Mouse (Mus musculus): Measurements from ENCODE around the gene Olfr982. TPM values are rescaled to one million over a fixed set of nuclear protein-coding genes. Genes with fewer than 3 reads are reported as not detected.

Gene Olfr982
- polyA plus RNA-seq (2017; shearing (Covaris generic)) = 0.05 TPM

DNA sequence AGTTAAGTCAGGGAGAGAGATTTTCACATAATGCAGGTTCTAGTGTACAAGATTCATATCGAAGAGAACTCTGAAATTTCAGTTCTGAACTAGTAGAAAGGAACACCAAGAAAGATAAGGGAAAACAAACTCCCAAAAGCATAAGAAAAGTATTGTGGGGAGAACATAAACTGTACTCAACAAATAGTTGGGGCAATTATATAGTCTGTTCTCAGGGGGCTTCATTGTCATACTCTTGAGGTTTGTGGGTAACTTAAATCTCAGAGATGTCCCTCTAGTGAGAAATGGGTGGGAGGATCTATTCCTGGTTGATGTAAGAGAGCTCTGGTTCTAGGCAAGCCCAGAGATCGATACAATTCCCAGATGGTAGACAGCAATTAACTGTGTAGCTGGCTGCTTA lies at the start of gene Olfr982:
Olfr982 (plus strand) TSS at position 301 of the 400 bp plus-strand sequence.

DNA sequence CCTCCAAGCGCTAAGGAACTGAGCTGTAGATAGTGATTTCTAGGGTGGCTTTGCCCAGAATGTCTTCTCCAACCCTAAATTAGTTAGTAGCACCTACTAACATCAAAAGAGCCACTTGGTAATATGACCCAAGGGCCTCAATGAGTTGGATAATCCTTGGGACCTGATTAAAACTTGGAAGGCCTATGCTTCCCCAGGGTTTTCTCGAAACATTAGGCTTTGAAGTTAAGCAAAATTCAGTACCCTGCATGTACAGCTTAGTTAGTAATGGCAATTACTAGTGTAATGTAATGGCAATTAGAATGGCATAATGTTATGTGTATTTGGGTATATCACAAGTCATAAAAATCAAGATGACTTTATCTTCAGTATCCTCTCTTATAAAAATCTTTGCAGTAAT lies 19.9 kb downstream of the Olfr982 start, which contains the start of gene Olfr983:
Olfr983 (minus strand) TSS at position 101 of the 400 bp plus-strand sequence.

DNA sequence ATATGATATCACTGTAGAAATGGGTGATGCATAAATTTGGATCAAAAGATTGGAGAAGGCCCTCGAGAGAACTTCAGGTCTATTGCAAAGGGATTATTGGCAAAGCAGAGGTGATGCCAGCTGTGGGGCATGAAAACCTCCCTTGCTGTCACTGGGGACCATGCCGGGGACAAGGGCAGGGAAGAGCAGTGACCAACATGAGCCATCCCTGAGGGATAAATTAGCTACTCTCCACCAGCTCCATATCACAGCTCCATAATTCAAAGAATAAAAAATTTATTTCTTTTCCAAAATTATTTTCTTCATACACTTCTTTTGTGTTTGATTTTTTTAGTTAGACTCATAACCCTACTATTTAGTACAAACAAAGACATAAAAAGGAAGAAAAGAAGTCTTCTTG lies 40.5 kb downstream of the Olfr982 start, which contains the start of gene Olfr984:
Olfr984 (minus strand) TSS at position 101 of the 400 bp plus-strand sequence.

Other genes with a start within 250 kb of the Olfr982 start
- not detected for gene Olfr971, start 237.0 kb upstream of the Olfr982 start, polyA plus RNA-seq (2017; shearing (Covaris generic))
- gene Olfr972, start 207.4 kb upstream of the Olfr982 start, polyA plus RNA-seq (2017; shearing (Covaris generic)) = not detected
- gene Olfr229, start 166.5 kb upstream of the Olfr982 start, polyA plus RNA-seq (2017; shearing (Covaris generic)) = not detected
- 0.09 TPM for gene Olfr974, start 136.3 kb upstream of the Olfr982 start, polyA plus RNA-seq (2017; shearing (Covaris generic))
- not detected for gene Olfr975, start 121.8 kb upstream of the Olfr982 start, polyA plus RNA-seq (2017; shearing (Covaris generic))
- gene Olfr976, start 112.7 kb upstream of the Olfr982 start, polyA plus RNA-seq (2017; shearing (Covaris generic)) = not detected
- not detected for gene Olfr978, start 81.7 kb upstream of the Olfr982 start, polyA plus RNA-seq (2017; shearing (Covaris generic))
- gene Olfr979, start 70.4 kb upstream of the Olfr982 start, polyA plus RNA-seq (2017; shearing (Covaris generic)) = not detected
- gene Olfr980, start 64.2 kb upstream of the Olfr982 start, polyA plus RNA-seq (2017; shearing (Covaris generic)) = not detected
- gene Olfr981, start 52.4 kb upstream of the Olfr982 start, polyA plus RNA-seq (2017; shearing (Covaris generic)) = not detected
- gene Olfr983, start 19.8 kb downstream of the Olfr982 start, polyA plus RNA-seq (2017; shearing (Covaris generic)) = not detected
- not detected for gene Olfr984, start 40.4 kb downstream of the Olfr982 start, polyA plus RNA-seq (2017; shearing (Covaris generic))
- gene Olfr985, start 56.4 kb downstream of the Olfr982 start, polyA plus RNA-seq (2017; shearing (Covaris generic)) = not detected
- gene Tmem225, start 74.3 kb downstream of the Olfr982 start, polyA plus RNA-seq (2017; shearing (Covaris generic)) = not detected
- not detected for gene Olfr986, start 107.1 kb downstream of the Olfr982 start, polyA plus RNA-seq (2017; shearing (Covaris generic))
- 6.0 TPM for gene Zfp202, start 118.5 kb downstream of the Olfr982 start, polyA plus RNA-seq (2017; shearing (Covaris generic))
- gene Scn3b, start 195.4 kb downstream of the Olfr982 start, polyA plus RNA-seq (2017; shearing (Covaris generic)) = 0.18 TPM